Mouse (Mus musculus) left cerebral cortex, adult 8-10 months (tissue): ENCODE data around the gene Ankmy2. TPM values are rescaled to one million over a fixed set of nuclear protein-coding genes. Genes with fewer than 3 reads are reported as not detected.
A peak's percentile ranks its signal among the peaks of the same experiment; 100 is the strongest.
"Not testable (repeated sequence)": the region's sequence is repeated elsewhere in the genome, so short reads cannot be mapped to it uniquely, and the experiment has no call there.

Experiments
- DNase-seq, 2 experiments: peaks; one replicate each; pipeline ENCODE4 v3.0.0; 2022; ENCODE audit warnings: low spot score in 2 of 2
- total RNA-seq, 4 experiments: library from RNA; stranded (reverse); gene quantifications; 2 replicates each; pipeline ENCODE4 v1.2.4; 2022

Ankmy2 gene
- total RNA-seq, 4 experiments from 2014 or later = 54.8 to 59.4 (median 58.3) TPM

DNA sequence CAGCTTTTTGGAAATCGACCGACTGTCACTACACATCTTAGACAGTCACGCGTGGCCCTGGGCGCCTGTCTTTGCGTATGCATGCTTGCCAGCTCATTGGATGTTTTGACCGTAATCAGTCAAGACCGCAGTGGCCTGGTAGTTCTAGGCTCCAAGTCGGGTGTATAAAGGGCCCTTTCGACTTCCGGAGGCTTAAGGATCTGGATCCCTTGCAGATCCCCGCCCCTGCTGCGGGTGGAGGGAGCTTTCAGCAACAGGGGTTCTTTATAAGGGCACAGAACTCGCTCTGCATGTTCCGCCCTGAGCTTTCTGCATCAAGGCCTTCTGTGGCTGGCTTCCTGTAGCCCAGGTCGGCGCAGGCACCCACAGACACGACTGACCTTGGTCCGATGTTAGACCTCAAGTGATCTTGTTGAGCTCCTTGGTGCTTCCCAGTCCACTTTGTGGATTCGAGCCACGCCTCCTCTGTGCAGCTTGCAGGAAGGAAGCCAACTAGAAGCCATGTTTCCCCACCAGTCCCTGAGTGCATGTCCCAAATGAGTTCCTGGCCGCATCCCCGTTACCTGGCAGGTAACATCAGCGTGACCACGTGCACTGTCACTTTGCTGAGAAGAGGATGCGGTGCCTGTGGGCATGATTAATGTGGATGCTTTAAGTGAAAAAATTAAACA is 859 bp downstream of the Ankmy2 start, which contains the start of gene Bzw2:
TSS of gene Bzw2 (minus strand) at position 443 of the 671 bp plus-strand sequence.
- DNase-seq = peak; percentile 40 to 57

DNA sequence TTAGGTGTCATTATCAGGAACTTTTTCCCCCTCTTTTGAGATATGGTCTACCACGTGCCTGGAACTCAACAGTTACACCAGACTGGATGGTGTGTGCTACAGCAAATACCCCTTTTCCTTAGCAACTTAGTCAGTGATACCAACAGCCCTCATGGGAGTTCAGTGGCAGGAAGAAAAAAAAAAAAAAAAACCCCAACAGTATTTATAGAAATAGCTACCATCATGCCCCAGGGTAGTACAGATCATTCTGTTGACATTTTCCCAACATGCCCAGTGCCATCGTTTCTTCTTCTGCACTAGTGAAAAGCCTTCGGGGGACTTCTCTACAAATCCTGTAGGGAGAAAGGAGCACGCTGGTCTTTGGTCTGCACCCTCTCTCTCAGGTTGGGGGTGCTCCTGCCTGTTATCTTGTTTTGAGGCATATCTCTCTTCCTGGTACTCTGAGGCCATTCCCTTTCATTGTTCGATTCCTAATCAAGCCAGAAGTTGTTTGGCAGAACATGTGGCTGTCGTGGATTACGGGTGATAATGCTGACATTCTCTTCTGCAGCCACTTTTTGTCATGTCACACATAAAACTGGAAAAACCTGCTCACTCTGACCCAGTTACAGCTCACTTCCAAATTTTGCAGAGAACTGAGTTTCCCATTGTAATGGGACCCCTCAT is 7.3 kb downstream of the Ankmy2 start:
- no peak for DNase-seq

DNA sequence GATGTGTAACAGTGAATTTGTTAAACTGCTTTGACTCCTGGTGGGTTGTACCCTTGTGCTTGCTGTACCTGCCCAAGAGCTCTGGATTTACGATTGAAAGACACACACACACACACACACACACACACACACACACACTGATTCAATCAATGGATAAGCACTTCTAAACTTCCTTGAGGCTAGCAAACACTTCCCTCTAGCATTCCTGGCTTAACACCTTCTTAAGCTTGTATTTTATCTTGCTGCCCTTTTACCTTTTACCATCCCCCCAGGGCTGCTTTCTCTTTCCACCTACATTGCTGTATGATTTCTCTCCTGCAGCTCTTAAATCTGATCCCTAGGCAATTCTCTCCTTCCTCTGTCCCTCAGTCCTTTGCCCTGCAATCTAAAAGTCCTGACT is 8.4 kb downstream of the Ankmy2 start:
- DNase-seq = no peak

DNA sequence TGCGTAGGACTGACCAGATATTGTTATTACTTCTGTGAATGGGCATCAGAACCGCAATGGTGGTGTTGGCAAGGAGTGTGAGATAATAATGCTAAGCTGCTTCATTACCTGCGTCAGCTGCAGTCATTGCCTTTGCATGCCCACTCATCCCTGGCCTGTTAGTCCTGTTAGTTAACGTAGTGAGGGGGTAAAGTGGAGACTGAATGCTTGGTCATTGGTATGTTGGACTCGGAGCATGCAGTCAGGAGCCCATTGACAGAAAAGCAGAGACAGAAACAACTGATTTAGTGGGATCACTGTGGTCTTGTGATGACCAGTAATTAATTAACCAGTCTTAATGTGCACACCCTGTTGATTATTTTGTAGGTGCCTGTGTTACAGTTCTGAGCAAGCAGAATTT is 20.3 kb downstream of the Ankmy2 start:
- DNase-seq = no peak

DNA sequence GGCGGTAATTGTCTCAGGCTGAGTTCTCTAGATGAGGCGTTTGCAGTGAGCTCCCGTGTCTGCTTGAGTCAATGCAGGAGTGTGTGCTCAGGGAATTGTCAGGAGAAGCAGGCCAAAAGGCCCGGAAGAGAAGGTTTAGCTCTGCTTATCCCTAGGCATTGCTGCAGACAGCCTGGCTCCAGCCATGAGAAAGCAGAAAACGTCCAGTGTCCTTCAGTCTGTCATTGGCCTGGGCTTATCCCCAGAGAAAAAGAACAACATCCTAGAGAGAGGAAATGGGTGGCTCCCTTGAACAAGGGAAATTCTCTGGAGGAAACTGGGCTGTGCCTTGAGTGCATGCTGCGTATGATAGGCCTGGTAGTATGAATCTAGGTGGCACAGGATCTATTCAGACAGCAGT is 25.7 kb downstream of the Ankmy2 start:
- no peak for DNase-seq

DNA sequence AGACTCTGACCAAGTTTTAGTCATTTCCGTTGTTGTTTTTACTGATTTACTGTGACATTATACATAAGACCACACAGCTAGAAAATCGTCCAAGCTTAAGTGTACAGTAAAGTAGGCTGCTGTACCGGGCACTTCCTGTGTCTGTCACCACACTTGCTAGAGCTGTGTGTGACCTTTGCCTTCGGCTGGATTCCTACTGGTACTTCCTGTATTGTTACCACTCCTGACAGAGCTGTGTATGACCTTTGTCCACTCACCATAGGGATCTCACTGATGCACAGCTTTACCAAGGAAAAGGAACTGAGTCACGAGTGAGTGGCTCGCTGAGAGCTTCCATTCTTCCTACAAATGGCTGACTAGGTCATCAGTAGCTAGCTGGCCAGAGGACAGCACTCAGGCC is 30.2 kb downstream of the Ankmy2 start:
- DNase-seq = no peak

DNA sequence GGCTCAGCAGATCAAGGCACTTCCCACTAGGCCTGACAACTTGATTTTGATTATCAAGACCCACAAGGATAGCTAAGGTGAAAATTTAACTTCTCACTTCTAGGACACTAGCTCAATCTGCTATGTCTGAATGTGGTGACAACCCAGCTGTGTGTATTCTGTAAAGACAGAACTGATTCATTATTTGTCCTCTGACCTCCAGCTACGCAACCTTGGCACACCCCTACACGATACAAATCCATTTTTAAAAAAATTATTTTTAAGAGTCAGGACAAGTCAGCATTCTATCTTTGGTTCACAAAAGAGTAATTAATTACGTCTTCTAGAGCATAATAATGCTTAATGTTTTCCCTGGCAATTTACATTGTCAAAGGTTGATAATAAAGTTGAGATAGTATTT is 32.7 kb downstream of the Ankmy2 start:
- DNase-seq = no peak

DNA sequence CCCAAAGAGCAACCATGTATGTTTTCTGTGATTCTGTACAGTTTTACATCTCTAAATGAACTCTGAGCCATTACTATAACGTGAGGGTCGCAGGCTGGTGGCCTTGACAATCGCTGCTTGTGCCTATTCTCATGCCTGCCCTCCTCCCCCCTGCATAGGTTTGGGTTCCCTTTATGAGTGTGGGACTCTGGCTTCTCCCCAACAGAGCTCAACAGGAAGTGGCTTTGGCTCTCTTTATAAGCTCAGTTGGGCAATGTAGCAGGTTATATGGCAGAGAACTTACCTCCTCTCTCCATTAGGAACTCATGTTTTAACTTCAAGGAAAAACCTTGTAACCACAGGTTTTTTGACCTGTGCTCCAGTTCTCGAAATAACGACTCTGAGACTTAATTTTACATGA is 33.4 kb downstream of the Ankmy2 start:
- DNase-seq = no peak

DNA sequence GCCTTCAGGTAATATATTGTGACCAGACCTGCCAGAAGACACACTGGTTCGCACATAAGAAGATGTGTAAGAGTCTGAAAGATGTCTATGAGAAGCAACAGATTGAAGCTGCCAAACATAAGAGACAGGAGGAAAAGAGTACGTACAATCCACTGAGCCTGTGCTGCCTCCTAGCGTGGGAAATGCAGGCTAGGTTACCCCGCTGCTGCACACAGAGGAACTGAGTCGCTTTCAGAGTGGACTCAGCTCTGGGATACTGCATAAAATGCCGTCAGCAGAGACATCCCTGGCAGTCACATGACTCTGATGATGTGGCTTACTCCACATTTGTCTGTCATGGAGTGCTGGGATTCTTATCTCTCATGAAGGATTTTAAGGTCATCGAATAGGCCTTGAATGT is 38.1 kb downstream of the Ankmy2 start:
- DNase-seq = no peak

DNA sequence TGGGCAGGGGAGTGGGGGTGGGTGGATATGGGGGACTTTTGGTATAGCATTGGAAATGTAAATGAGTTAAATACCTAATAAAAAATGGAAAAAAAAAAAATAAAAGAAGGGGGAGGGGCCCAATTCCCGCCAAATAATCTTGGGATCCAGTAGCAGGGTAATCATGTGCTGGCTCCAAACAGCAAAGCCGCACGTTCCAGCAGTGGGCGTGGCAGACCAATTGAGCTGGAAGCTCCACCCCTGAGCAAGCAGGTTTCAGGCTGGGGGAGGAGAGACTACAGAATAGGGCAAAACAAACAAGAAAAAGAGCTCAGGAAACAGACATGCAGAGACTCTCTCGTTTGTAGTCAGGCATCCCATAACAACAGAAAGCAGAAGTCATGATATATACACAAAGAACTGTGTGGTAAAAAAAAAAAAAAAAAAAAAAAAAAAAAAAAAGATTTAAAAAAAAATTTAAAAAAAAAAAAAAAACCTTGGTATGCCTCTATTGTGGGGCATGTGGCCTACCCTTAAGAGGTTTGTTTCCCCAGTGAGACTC is 48.7 kb downstream of the Ankmy2 start:
- not testable (repeated sequence) for DNase-seq

DNA sequence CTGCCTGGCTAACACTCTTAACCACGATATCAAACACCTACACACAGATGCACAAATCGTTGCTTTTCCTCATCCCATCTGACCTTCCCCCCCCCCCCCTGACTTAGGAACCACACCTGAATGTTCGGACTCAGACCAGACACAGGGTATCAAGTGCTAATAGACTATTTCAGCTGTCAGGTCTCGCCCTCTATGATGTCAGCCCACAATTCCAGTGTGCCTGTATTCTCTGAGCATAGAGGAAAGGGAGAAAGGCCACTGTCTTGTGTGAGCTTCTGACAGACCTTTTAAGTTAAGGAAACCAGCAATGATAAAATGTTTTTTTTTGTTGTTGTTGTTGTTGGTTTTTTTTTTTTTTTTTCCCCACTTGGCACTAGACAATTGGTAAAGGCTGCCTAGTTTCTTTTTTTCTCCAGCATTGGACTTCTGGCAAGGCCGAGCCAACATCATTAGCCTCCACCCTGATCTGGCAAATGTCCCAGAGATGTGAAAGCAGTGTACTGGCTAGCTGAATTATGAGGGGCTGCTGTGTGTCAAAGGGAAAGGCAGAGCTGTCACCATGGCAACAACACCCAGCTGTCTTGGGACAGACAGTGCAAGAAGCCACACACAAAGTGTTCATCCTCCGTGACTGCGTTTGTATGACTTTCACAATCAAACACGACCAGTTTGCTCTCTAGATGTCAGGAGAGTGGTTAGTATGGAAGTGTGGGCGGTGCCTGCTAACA is 50.3 kb downstream of the Ankmy2 start:
- DNase-seq = peak in 1 of 2 experiments; percentile 48

DNA sequence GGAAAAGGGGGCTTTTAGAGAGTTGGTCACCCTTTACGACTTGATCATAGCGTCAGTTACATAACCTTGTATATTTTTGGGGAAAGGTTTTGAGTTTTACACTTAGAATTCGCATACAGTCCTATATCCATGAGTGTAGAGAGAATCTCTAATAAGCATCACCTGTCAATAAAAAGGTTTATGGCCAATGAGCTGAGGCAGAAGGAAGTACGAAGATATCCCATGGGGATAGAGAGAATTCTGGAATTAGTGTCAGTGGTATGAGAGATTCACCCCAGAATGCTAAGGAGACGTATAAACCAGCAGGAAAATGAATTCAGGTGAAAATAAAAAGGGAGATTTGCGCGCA is 50.9 kb downstream of the Ankmy2 start:
- DNase-seq = no peak

DNA sequence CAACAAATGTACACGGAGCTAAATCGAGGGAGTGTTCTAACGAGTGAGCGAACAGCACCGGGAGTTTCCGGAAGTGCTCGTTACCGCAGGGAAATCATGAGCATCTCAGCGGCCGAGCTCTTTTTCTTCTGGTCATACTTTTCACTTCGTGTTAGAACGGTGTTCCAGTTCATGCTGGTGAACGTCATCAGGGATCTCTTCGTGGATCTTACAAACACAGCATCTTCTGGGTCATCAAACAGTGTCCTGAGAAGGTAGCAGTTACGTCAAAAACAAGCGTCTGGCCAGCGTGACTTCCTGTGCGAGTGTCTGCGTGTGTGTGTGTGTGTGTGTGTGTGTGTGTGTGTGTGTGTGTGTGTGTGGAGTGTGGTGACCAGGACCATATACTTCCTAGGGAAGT is 51.5 kb downstream of the Ankmy2 start:
- peak in 1 of 2 experiments; percentile 17 for DNase-seq

DNA sequence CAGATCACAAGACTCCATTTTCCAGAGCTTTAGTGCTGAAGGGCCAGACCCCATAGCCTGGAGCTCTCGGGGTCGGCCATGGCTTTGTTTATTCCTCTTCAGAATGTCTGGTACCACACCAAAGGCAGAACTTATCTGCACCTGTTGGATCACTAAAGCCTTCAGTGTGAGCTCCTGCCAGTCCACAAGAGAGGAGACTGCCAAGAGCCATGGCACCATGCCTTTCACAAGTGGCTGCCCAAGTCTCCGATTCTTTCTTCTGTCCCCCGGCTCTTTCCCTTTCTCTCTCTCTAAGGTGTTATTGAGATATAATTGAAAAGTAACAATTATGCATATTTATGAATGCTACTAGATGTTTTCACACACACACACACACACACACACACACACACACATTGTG is 53.2 kb downstream of the Ankmy2 start:
- no peak for DNase-seq

DNA sequence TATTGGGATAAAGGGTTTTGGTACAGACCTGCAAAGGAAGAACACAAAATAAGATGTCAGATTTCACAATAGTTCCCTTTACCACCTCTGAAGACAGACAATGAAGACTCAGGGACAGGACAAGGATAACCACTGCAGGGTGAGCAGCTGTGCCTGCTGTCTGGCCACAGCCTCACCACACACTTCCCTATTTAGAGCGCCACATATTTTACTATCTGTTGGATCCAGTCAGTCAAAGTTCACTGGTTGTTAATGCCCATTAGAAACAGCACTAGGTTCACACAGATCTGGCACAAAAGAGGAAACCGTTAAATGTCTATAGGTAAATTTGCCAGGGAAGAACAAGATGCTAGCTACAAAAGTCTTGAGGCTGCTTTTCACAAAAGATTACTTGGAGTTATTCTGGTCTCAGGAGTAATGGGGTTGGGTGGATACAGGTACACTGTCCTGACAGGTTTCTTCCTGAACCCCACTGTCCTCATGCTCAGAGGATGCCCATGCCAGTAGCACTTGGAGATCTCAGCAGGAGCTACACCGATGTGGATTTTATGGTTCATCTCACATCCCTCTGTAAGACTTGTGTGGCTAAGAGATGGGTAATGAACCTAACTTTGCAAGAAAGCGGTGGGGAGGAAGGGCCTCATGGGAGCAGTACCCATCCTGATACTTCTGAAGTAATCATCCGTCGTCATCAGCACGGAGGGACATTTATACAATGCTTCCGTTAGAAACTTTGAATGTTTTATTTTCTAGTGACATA is 57.7 kb downstream of the Ankmy2 start:
- no peak for DNase-seq

DNA sequence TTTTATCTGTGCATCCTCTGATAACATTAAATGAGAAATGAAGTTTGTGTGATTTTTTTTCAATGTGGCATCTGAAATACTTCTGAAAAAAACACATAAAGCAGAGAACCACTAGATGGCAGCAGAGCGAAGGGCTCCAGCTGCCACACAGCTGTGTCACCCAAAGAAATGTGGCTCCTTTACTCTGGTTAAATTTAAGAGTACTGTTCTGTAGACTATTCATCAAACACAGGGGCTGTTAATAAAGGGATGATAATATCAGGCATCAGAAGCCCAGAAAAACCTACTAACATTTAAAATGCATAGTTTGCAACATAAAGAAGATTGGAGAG is 58.2 kb downstream of the Ankmy2 start:
- no peak for DNase-seq

DNA sequence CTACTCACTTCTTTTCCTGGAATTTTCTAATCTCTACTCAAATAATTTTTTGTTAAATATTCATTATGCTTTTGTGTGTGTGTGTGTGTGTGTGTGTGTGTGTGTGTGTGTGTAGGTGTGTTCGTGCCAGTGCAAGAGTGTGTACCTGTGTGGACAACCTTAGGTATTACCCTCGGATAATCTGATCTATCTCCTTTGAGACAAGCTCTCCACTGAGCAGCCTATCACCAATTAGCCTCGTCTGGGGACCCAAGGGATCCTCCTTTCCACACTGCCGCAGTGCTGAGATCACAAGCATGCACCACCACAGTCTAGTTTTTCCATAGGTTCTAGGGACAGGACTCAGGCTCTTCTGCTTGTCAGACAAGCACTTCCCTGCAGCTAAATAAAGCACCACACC is 59.3 kb downstream of the Ankmy2 start:
- no peak for DNase-seq

DNA sequence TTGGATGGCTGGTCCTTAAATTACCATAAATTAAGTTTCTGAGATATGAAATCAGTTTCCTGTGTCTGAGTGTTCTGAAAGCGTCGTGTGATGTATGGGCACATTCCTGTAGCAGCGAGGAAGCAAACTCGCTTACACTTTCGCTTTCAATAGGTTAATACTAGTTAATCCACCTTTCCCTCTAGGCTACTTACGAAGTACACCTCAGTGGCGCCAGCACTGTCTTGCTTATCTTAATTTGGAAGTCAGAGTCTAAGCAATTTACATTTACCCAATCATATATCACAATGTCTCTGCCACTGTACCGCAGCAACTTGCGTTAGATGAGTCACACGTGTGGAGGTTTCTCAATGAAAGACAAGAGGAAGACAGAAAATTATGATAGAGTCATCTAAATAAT is 60.0 kb downstream of the Ankmy2 start:
- no peak for DNase-seq

DNA sequence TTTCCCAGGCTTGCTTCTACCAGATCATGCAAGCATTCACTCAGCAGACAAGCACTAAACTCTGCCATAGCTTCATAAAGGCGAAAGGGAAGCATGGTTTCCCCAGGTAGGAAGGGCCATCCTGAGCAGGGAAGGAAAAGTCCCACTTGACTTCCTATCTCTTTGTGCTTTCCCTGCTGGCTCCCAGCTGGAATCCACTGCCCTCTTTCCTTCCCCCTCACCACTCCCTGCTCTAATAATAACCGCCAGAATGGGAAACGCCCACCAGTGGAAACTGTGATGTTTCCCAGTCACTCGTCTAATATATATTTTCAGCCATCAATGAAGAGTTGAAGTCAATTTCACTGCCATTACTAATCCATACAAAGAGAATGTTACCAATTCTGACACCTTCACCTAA is 67.5 kb downstream of the Ankmy2 start:
- DNase-seq = no peak

DNA sequence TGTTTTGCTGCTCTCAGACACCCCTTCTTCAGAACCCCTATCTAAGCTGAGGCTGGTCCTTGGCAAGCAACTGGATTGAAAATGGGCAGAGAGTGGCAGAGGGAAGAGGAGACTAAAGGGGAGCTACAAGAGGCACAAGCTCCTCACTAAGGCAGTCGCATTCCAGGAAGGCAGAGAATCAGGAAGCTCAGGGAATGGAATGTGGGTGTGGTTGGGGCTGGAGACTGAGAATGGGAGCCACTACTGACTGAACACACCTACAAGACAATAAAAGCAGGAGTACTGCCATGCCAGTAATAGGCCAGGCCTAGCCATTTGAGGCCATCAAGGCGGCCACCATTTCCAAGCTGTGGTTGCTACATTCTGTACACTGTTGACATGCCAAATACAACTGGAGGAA is 74.5 kb downstream of the Ankmy2 start:
- DNase-seq = no peak

DNA sequence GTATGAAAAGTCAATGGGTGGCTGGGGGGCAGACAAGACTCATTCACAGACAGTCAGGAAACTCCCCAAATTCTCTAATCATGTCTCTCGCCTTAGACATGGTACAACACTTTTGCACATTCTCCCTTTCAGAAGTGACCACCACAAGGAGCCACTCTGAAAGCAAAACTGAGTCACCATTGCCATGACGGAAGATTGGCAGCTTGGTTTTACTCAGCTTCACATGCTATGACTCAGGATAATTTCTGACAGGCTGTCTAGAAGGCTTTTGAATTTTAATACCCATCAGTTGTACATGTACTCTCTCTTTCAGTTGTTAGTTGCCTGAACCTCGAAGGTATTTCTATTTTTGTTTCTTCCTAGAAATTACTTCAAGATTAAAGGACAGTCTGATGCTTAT is 84.3 kb downstream of the Ankmy2 start:
- no peak for DNase-seq
